Mouse (Mus musculus) liver, adult 2 months (tissue): ENCODE data around the gene Pik3r6.

Experiments
- CTCF ChIP-seq: fragments of 200-500 bp; IDR thresholded peaks from 2 replicates; pipeline ENCODE4 v1.5.1; 2011; ENCODE audit warnings: low read depth, low read length, control low read depth
- POLR2A ChIP-seq: fragments of 200-500 bp; IDR thresholded peaks from 2 replicates; pipeline ENCODE4 v1.6.1; 2011; ENCODE audit warnings: low read length, control low read depth; ENCODE audit not compliant: insufficient read depth; ENCODE audit errors: extremely low read depth

GRCm38 (mm10) chr11:68553981-68554471, 51.2 kb downstream of the Pik3r6 start:
- TF ChIP-seq CTCF (peak; percentile 27; the same call in 1 of the 2 replicates), POLR2A (no peak)
